Mouse (Mus musculus): ENCODE data around the gene Rom1. TPM values are rescaled to one million over a fixed set of nuclear protein-coding genes. Genes with fewer than 3 reads are reported as not detected.

The Rom1 gene
- polyA plus RNA-seq, 1 experiment from 2014 or later, result 2.4 TPM

DNA sequence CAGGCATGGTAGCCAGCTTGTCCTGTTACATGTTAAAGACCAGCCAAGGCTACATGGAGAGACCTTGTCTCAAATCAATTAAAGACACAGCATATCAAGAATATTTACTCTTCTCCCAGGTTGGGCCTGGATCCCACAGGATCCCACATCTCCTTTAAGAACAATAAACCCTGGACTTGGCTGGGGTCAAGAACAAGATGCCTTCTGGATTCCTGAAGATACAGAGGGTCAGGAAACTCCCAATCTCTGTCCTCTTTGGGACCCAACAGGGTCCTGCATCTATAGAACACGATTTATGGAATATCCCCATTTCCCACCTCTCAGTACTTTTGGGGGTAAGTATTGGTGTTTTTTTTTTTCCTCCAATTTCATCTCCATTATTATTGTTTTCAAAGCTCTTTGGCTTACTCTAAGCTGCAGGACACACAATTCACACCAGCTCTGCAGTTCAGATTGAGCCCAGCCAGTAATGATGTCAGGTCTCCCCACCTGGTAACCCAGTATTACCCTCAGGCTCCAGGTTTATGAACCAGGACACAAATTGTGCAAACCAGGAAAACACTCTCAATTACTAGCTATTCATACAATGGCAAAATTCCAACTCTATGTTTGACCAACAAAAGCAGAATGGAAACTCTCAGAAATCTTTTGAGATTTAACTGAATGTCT lies 42.1 kb downstream of the Rom1 start:
- peak overlapping the region; percentile 86; the same call in 1 of the 2 replicates for H3K4me3 ChIP-seq (ENCODE audit: low read depth, low read length)
- ATAC-seq (ENCODE audit: low read depth), result no peak
- H3K4me2 ChIP-seq (ENCODE audit: low read depth, low read length), result peak overlapping the region; percentile 84
- H3K9ac ChIP-seq (ENCODE audit: low read depth, low read length), result no peak overlapping the region
- H3K9me3 ChIP-seq (replicated peaks; ENCODE audit: control insufficient read depth, low read length), result no peaks in the 10 kb centered on the region
- no peak overlapping the region for H3K27ac ChIP-seq (ENCODE audit: low read length)
- 38% methylated on average over 1 of the region's 1 CpGs for WGBS (ENCODE audit: insufficient replicate concordance)
- peaks cover 12% of the 10 kb centered on the region for H3K4me1 ChIP-seq (ENCODE audit: control insufficient read depth, low read depth, low read length)
- no peaks in the 10 kb centered on the region for H3K36me3 ChIP-seq (ENCODE audit: control insufficient read depth, insufficient read depth)
- no peaks in the 10 kb centered on the region for H3K27me3 ChIP-seq (ENCODE audit: control insufficient read depth, insufficient read depth, low read depth, low read length)

DNA sequence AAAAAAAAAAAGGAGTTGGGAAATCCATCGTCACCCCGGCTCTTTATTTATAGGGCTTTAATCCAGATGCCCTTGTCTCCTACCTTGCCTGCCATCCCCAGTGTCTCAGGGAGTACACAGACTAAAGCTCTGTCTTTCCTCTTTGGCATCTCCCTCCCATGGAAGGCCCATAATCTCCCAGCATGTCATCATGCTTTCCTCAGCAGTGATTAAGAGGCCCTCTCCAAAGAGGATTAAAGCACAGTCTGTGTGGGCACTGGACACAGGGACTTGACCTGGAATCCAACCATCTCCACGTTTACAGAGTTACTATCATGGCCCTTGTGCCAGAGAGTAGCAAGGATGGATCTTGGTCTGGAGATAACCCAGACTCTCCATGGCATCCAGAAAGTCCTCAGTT lies 45.5 kb downstream of the Rom1 start, which contains the start of the genes Lbhd1 and Gm49403:
Gene Lbhd1, plus strand, starts transcription at position 117 of the 400 bp plus-strand sequence.
Gene Gm49403, plus strand, starts transcription at position 315 of the 400 bp plus-strand sequence.
- H3K4me3 ChIP-seq (ENCODE audit: low read depth, low read length), result no peak within 1 kb of the TSS
- no peak for ATAC-seq (ENCODE audit: low read depth)
- 68% methylated on average over 3 of the region's 3 CpGs for WGBS (ENCODE audit: insufficient replicate concordance)
- no peaks in the 10 kb centered on the region for H3K36me3 ChIP-seq (ENCODE audit: control insufficient read depth, insufficient read depth)
- no peak within 1 kb of the TSS for H3K9ac ChIP-seq (ENCODE audit: low read depth, low read length)
- peaks cover 18% of the 10 kb centered on the region for H3K4me1 ChIP-seq (ENCODE audit: control insufficient read depth, low read depth, low read length)
- no peak within 1 kb of the TSS for H3K27ac ChIP-seq (ENCODE audit: low read length)
- H3K27me3 ChIP-seq (ENCODE audit: control insufficient read depth, insufficient read depth, low read depth, low read length), result no peaks in the 10 kb centered on the region
- no peak within 1 kb of the TSS for H3K4me2 ChIP-seq (ENCODE audit: low read depth, low read length)
- H3K9me3 ChIP-seq (replicated peaks; ENCODE audit: control insufficient read depth, low read length), result no peaks in the 10 kb centered on the region

DNA sequence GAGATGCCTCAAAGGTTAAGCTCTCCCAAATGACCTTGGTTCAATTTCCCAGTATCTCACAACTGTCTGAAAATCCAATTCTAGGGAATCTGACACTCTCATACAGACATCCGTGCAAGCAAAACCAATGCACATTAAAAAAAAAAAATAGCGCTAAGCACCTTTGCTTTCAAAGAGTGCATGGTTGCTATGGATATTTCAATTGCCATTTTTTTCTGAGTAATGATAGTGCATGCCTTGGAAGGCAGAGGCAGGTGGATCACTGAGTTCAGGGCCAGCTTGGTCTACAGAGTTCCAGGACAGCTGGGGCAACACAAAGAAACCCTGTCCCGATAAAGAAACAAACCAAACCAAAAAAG lies 48.1 kb downstream of the Rom1 start:
- ATAC-seq (ENCODE audit: low read depth), result no peak
- Histone ChIP-seq H3K9me3 (replicated peaks; ENCODE audit: control insufficient read depth, low read length) (no peaks in the 10 kb centered on the region), H3K36me3 (ENCODE audit: control insufficient read depth, insufficient read depth) (peaks cover 10% of the 10 kb centered on the region), H3K27ac (ENCODE audit: low read length) (peak overlapping the region; percentile 81; the same call in 1 of the 2 replicates), H3K27me3 (ENCODE audit: control insufficient read depth, insufficient read depth, low read depth, low read length) (no peaks in the 10 kb centered on the region), H3K4me2 (ENCODE audit: low read depth, low read length) (peak overlapping the region; percentile 87), H3K4me3 (ENCODE audit: low read depth, low read length) (peak overlapping the region; percentile 89), H3K4me1 (ENCODE audit: control insufficient read depth, low read depth, low read length) (peaks cover 13% of the 10 kb centered on the region), H3K9ac (ENCODE audit: low read depth, low read length) (peak overlapping the region; percentile 93)
- 7% methylated on average over 3 of the region's 3 CpGs for WGBS (ENCODE audit: insufficient replicate concordance)

GRCm38 (mm10) chr19:8880311-8881033 lies 48.7 kb downstream of the Rom1 start, which contains the start of gene Uqcc3:
Uqcc3 (minus strand) TSS chr19:8880923.
- Histone ChIP-seq H3K9ac (ENCODE audit: low read depth, low read length) (peak within 1 kb of the TSS; percentile 93), H3K27ac (ENCODE audit: low read length) (peak within 1 kb of the TSS; percentile 81), H3K4me3 (ENCODE audit: low read depth, low read length) (peak within 1 kb of the TSS; percentile 89), H3K27me3 (ENCODE audit: control insufficient read depth, insufficient read depth, low read depth, low read length) (no peaks in the 10 kb centered on the region), H3K36me3 (ENCODE audit: control insufficient read depth, insufficient read depth) (peaks cover 14% of the 10 kb centered on the region), H3K4me2 (ENCODE audit: low read depth, low read length) (peak within 1 kb of the TSS; percentile 87), H3K4me1 (ENCODE audit: control insufficient read depth, low read depth, low read length) (peaks cover 13% of the 10 kb centered on the region), H3K9me3 (replicated peaks; ENCODE audit: control insufficient read depth, low read length) (no peaks in the 10 kb centered on the region)
- ATAC-seq (ENCODE audit: low read depth), result peak; percentile 98
- under 1% methylated on average over 42 of the region's 42 CpGs for WGBS (ENCODE audit: insufficient replicate concordance)

Small RNAs within 50 kb of the gene (microRNA-seq; reads per million reads assigned to microRNA genes)
- not detected for gene Mir5136

Other genes starting within 250 kb of the Rom1 start
- 133 and 137 TPM in 2 replicates for gene Slc3a2, start 206.0 kb downstream of the Rom1 start, polyA plus RNA-seq (2015; fragmentation: Nextera tagmentation; extraction: Ambion mirVana)
- 40.0 and 48.3 TPM in 2 replicates for gene Wdr74, start 193.5 kb downstream of the Rom1 start, polyA plus RNA-seq (2015; fragmentation: Nextera tagmentation; extraction: Ambion mirVana)
- 0.45 and 0.63 TPM in 2 replicates for gene 1700092M07Rik, start 188.6 kb downstream of the Rom1 start, polyA plus RNA-seq (2015; fragmentation: Nextera tagmentation; extraction: Ambion mirVana)
- gene Stx5a, start 187.9 kb downstream of the Rom1 start, polyA plus RNA-seq (2015; fragmentation: Nextera tagmentation; extraction: Ambion mirVana), result 57.8 and 59.8 TPM in 2 replicates
- gene Nxf1, start 172.3 kb downstream of the Rom1 start, polyA plus RNA-seq (2015; fragmentation: Nextera tagmentation; extraction: Ambion mirVana), result 77.8 and 87.7 TPM in 2 replicates
- 48.1 and 50.9 TPM in 2 replicates for gene Tmem223, start 158.4 kb downstream of the Rom1 start, polyA plus RNA-seq (2015; fragmentation: Nextera tagmentation; extraction: Ambion mirVana)
- gene Tmem179b, start 154.9 kb downstream of the Rom1 start, polyA plus RNA-seq (2015; fragmentation: Nextera tagmentation; extraction: Ambion mirVana), result 90.9 and 93.7 TPM in 2 replicates
- 10.0 and 11.0 TPM in 2 replicates for gene Taf6l, start 142.9 kb downstream of the Rom1 start, polyA plus RNA-seq (2015; fragmentation: Nextera tagmentation; extraction: Ambion mirVana)
- 56.4 and 64.8 TPM in 2 replicates for gene Polr2g, start 130.8 kb downstream of the Rom1 start, polyA plus RNA-seq (2015; fragmentation: Nextera tagmentation; extraction: Ambion mirVana)
- 1.0 and 1.5 TPM in 2 replicates for gene Zbtb3, start 126.8 kb downstream of the Rom1 start, polyA plus RNA-seq (2015; fragmentation: Nextera tagmentation; extraction: Ambion mirVana)
- gene Ttc9c, start 110.0 kb downstream of the Rom1 start, polyA plus RNA-seq (2015; fragmentation: Nextera tagmentation; extraction: Ambion mirVana), result 21.6 and 22.9 TPM in 2 replicates
- 1.8 and 2.1 TPM in 2 replicates for gene Hnrnpul2, start 109.3 kb downstream of the Rom1 start, polyA plus RNA-seq (2015; fragmentation: Nextera tagmentation; extraction: Ambion mirVana)
- not detected in 2 replicates for gene AC129217.1, start 99.6 kb downstream of the Rom1 start, polyA plus RNA-seq (2015; fragmentation: Nextera tagmentation; extraction: Ambion mirVana)
- 27.1 and 29.3 TPM in 2 replicates for gene Bscl2, start 91.9 kb downstream of the Rom1 start, polyA plus RNA-seq (2015; fragmentation: Nextera tagmentation; extraction: Ambion mirVana)
- gene Gng3, start 90.2 kb downstream of the Rom1 start, polyA plus RNA-seq (2015; fragmentation: Nextera tagmentation; extraction: Ambion mirVana), result 0.22 and 0.51 TPM in 2 replicates
- 0.06 and 0.35 TPM in 2 replicates for gene Lrrn4cl, start 78.6 kb downstream of the Rom1 start, polyA plus RNA-seq (2015; fragmentation: Nextera tagmentation; extraction: Ambion mirVana)
- gene Ubxn1, start 57.9 kb downstream of the Rom1 start, polyA plus RNA-seq (2015; fragmentation: Nextera tagmentation; extraction: Ambion mirVana), result 90.5 and 92.7 TPM in 2 replicates
- gene Uqcc3, start 48.4 kb downstream of the Rom1 start, polyA plus RNA-seq (2015; fragmentation: Nextera tagmentation; extraction: Ambion mirVana), result 27.9 and 29.6 TPM in 2 replicates
- gene Lbhd1, start 45.6 kb downstream of the Rom1 start, polyA plus RNA-seq (2015; fragmentation: Nextera tagmentation; extraction: Ambion mirVana), result 29.6 and 41.8 TPM in 2 replicates
- gene Gm49403, start 45.4 kb downstream of the Rom1 start, polyA plus RNA-seq (2015; fragmentation: Nextera tagmentation; extraction: Ambion mirVana), result not detected in 2 replicates
- gene 1810009A15Rik, start 40.5 kb downstream of the Rom1 start, polyA plus RNA-seq (2015; fragmentation: Nextera tagmentation; extraction: Ambion mirVana), result 38.6 and 43.2 TPM in 2 replicates
- gene Gm49416, start 40.4 kb downstream of the Rom1 start, polyA plus RNA-seq (2015; fragmentation: Nextera tagmentation; extraction: Ambion mirVana), result not detected in 2 replicates
- 18.3 and 21.1 TPM in 2 replicates for gene Ints5, start 36.4 kb downstream of the Rom1 start, polyA plus RNA-seq (2015; fragmentation: Nextera tagmentation; extraction: Ambion mirVana)
- gene Ganab, start 31.3 kb downstream of the Rom1 start, polyA plus RNA-seq (2015; fragmentation: Nextera tagmentation; extraction: Ambion mirVana), result 50.3 and 50.8 TPM in 2 replicates
- 19.8 and 20.5 TPM in 2 replicates for gene B3gat3, start 9.0 kb downstream of the Rom1 start, polyA plus RNA-seq (2015; fragmentation: Nextera tagmentation; extraction: Ambion mirVana)
- 11.4 and 12.8 TPM in 2 replicates for gene Eml3, start 196 bp upstream of the Rom1 start, polyA plus RNA-seq (2015; fragmentation: Nextera tagmentation; extraction: Ambion mirVana)
- gene Mta2, start 12.5 kb upstream of the Rom1 start, polyA plus RNA-seq (2015; fragmentation: Nextera tagmentation; extraction: Ambion mirVana), result 73.9 and 82.3 TPM in 2 replicates
- gene Tut1, start 24.5 kb upstream of the Rom1 start, polyA plus RNA-seq (2015; fragmentation: Nextera tagmentation; extraction: Ambion mirVana), result 12.6 and 12.9 TPM in 2 replicates
- 153 and 172 TPM in 2 replicates for gene Eef1g, start 37.7 kb upstream of the Rom1 start, polyA plus RNA-seq (2015; fragmentation: Nextera tagmentation; extraction: Ambion mirVana)
- 3.1 TPM in 2 replicates for gene Ahnak, start 59.9 kb upstream of the Rom1 start, polyA plus RNA-seq (2015; fragmentation: Nextera tagmentation; extraction: Ambion mirVana)
- gene Scgb1a1, start 158.6 kb upstream of the Rom1 start, polyA plus RNA-seq (2015; fragmentation: Nextera tagmentation; extraction: Ambion mirVana), result not detected in 2 replicates
- gene Asrgl1, start 206.3 kb upstream of the Rom1 start, polyA plus RNA-seq (2015; fragmentation: Nextera tagmentation; extraction: Ambion mirVana), result 6.4 and 8.0 TPM in 2 replicates